Mouse (Mus musculus): ENCODE results near the gene Kpna3. TPM values are rescaled to one million over a fixed set of nuclear protein-coding genes. Genes with fewer than 3 reads are reported as not detected.

Kpna3 gene
- polyA plus RNA-seq (2012; rRNA removed): 57.5 and 61.4 TPM in 2 replicates

GRCm38 (mm10) chr14:61439661-61440559 lies at the start of gene Kpna3:
TSS of gene Kpna3 (minus strand) at chr14:61439874.

GRCm38 (mm10) chr14:61360131-61360980 lies 79.3 kb downstream of the Kpna3 start, which contains the start of gene Ebpl:
TSS of gene Ebpl (minus strand) at chr14:61360439.

Other genes with a start within 250 kb of the Kpna3 start
- 0.08 and 1.5 TPM in 2 replicates for gene Sgcg, start 181.4 kb downstream of the Kpna3 start, polyA plus RNA-seq (2012; rRNA removed)
- gene Arl11, start 130.1 kb downstream of the Kpna3 start, polyA plus RNA-seq (2012; rRNA removed): 0.40 and 0.41 TPM in 2 replicates
- gene Ebpl, start 79.4 kb downstream of the Kpna3 start, polyA plus RNA-seq (2012; rRNA removed): 4.5 and 4.9 TPM in 2 replicates
- 34.5 and 36.2 TPM in 2 replicates for gene Spryd7, start 117.0 kb upstream of the Kpna3 start, polyA plus RNA-seq (2012; rRNA removed)
- gene Trim13, start 158.4 kb upstream of the Kpna3 start, polyA plus RNA-seq (2012; rRNA removed): 33.0 and 34.4 TPM in 2 replicates
- gene Kcnrg, start 167.6 kb upstream of the Kpna3 start, polyA plus RNA-seq (2012; rRNA removed): 2.4 and 2.6 TPM in 2 replicates

All from central nervous system, embryonic 18 days (tissue).